Mouse (Mus musculus) kidney, adult 9 months (tissue): ENCODE results near the gene Igf2r.

Experiments used
- DNase-seq: peaks from one replicate; pipeline ENCODE4 v3.0.0; 2022

Gene Igf2r

DNA sequence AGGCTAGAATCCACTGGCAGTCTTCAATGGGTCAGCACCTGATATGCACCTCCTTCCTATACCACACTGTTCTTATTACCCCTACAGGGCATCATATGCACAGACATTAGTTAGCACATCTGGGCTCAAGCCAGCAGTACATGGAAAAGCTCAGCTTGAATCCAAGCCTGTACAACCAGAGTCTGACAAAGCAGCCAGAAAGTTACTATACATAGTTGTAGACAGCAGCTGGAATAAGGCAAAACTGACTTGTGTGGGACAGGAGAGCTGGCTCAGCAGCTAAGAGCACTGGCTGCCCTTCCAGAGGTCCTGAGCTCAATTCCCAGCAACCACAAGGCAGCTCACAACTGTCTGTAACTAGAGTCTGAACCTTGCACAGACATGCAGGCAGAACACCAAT is 57.3 kb downstream of the Igf2r start:
- DNase-seq = no peak

DNA sequence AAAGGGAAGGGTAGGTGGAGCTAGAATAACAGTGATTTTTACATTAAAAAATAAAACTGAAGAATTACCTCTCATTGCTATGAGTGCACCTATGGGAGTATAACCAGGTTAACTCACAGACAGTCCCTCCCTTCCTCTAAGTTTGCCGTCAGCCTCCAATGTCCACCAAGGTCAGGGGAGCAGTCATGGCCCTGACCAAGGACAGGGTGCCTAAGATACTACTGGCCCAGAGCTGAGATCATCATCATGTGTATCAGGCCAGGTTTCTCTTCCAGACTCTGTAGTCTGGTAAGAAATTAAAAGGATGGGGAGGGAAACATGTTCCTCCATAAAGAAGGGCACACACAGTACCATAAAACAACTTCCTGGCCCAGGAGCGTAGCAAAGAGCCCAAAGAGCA is 58.5 kb downstream of the Igf2r start:
- no peak for DNase-seq

DNA sequence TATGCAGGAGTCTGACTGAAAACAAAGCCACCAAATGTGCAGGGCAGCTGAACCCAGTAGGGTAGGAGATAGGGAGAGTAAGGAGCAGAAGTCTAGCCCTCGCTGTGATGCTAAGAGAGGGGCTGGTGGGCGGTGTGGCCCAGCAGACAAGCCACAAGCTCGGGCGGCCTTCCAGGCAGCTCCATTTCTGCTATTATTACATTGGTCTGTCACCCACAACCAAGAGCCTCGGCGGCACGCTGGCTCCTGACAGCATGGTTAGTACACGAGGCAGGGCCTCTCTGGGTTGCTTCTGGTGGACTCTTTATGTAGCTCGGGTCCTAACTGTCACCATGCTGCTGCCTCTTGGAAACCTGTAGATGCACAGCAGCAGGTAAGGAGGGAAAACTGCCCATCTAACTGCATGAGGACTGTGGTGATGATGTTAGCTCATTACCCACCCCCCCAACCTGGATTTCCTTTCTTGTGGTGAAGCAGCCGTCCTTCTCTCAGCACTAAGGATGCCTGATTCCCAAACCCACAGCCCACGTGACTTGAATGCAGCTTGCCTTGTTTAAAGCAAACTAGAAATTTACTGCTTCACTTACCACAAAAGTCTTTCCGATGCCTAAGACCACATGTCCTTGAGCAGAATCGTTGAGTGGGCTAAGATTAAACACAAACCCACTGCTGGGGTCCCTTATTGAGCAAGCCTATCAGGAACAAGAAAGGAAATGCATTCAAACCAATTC is 59.2 kb downstream of the Igf2r start:
- DNase-seq = no peak

DNA sequence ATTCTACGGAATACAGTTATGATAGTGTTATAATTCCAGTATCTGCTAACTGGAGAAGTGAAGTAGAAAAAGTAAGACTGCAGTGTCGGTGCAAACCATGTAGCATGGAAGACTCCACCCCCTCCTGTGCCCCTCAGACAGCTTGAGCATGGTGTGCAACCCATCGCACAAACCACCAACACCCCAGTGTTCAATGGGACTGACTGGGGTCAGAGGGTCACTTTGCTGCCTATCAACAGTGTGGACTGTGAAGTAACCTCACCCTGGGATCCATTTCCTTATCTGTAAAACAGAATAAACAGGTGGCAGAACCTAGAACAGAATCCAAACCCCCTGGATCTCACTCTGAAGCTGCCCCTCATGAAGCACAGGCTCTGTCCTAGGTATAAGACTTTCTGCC is 61.1 kb downstream of the Igf2r start:
- no peak for DNase-seq

DNA sequence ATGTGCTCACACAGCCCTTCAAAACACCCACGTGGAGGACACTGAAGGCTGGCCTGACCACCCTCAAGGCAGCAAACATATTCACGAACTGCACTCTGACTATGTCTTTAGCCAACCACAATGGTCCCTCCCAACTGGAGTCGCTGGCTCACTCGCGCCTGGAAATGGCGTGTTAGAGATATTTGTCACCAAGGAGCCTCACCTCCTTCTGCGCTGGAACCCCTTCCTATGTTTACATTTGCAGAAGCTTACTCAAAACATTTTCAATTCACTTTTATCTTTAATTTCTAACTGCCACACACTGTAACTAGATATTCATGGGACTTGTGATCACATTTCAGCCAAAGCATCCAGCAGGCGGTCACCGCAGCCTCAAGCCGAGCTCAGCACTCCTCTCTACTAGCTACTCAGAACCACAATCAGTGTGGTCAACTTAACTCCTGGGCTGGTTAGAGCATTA is 62.8 kb downstream of the Igf2r start:
- DNase-seq = no peak

DNA sequence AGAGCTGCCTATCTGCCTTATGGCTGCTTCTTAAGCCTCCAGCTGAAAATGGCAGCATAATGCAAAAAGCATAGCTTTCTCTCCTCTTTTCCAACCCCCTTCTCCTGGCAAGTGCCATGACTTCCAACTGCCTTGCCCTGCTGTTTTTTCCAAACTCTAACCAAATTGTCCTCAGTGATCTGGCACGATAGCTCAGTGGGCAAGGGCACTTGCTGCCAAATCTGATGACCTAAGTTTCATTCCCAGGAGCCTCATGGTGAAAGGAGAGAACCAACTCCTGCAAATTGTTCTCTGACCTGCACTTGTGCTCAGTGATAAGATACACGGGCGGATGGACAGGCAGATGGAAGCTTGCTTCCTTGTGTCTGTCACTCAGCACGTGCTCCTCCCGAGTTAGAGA is 66.6 kb downstream of the Igf2r start:
- DNase-seq = no peak

DNA sequence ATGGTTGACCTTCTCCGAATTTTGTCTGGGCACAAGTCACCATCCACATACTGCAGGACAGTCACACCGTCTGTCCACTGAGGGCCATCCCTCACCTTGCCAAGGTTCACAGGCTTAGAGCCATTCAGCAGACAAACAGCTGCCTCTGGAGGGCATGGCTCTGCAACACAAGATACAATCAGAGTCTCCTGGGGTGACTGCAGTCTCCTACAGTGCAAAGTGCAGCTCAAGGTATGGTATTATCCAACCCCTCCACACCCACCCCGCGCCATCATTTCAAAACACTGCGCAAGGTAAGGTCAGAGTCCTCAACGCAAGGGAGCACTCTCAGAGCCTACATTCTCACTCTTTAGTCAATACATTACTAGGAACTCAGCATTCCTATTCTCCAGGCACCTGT is 69.1 kb downstream of the Igf2r start:
- no peak for DNase-seq

DNA sequence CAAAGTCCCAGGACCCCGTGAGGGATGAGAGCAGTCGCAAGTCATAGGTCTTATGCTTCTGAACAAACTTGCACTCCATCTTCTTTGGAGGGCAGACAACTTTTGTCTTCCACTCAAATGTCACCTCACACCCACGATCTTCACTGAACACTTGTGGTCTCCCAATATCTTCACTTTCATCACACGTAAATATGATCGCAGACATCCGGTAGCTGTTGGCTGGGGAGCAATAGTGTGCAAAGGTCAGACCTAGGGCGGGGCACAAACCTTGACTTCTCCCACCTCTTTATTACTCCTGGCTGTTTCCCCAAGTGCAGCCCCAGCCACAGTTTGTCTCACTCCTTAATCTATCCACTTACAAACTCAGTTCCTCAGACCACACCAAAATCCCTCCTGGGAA is 77.6 kb downstream of the Igf2r start:
- DNase-seq = no peak

DNA sequence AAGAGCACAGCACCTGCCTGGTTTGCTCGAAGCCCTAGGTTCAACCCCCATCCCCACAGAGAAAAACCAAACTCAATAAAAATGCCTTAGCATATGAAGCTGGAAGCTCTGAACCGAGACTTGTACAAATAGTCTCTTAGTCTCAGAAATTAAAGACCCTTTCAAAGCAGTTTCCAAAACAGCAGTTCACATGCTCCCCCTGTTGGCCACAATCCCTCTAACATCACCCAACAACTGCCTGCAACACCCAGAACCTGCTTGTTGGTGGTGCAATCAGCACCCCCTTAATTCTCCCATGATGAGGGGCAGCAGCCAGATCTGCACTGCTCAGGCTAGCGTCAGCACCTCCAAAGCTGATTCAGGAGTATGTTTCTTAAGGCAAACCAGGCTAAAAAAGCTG is 79.9 kb downstream of the Igf2r start:
- DNase-seq = peak; percentile 57

DNA sequence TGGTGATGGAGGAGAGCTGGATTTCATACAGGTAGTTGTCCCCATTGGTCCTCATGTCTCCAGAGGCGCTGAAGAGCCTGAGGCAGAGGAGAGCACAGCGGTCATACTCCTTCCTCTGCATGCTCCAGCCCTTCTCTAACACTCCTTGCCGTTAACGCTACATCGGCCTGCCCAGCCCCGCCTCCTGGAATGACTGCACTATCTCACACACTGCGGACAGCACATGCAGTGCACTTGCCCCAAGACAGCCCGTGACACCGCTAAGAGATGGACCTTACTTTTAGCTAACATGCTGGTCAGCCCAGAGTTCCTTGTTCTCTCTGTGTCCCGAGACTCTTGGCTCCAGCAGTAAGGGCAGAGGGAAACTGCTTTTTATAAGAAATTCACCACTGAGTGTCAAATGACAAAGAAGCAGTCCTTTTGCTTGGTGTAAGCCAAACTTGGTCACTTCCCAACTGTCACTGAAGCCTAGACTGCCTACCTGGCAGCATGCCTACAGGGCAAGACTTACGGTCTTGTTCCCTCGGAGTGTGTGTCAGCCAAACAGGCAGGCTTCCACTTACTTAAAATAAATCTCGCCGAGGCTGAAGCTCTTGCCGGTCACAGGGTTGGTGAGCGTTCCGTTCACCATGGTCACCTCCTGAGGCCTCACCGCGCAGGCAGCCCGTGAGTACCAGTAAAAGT is 80.9 kb downstream of the Igf2r start:
- peak; percentile 32 for DNase-seq

DNA sequence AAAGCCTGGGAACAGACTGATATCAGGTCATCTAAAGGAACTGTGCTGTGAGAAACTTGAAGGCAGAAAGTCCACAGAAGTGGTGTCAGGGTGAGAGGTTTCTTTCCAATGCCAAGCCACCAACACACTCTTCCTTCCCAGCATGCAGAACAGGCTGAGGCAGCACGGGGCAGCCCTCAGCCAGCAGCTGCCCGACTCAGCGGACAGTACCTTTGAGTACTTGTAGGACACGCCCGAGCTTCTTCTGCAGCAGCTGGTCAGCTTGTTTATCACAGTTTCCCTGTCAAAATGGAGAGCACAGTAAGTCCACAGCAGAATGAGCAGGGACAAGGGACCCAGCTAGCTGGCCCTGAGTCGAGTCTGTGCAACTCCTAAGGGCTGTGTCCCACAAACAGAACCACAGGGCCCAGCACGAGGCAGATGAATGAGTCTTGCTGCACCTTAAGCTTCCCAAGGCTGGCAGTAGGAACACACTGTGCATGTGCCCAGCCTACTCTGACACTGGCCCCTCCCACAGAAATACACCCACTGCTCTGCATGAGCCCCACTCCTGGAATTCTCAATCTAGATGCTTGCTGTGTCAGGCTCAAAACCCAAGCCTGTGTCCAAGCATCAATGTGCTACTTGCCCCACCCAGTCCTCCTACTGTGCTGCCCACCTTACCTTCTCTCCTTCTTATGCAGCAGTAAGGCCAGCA is 84.4 kb downstream of the Igf2r start:
- no peak for DNase-seq

DNA sequence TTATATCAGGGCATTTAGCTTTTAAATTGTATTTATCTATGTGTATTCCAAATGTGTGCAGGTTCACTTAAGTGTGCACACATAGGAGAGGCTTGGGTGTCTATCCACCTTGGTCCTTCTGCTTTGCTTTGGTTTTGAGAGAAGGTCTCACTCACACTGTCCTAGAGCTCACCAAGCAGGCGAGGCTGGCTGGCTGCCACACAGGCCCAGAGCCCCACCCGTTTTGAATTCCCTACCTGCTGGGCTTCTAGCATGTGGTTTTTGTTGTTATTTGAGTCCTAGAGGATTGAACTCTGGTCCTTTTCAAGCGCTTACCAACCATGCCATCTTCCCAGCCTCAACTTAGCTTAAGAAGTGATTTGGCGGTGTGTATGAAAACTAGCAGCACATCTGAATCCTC is 85.1 kb downstream of the Igf2r start:
- DNase-seq = peak; percentile 55

DNA sequence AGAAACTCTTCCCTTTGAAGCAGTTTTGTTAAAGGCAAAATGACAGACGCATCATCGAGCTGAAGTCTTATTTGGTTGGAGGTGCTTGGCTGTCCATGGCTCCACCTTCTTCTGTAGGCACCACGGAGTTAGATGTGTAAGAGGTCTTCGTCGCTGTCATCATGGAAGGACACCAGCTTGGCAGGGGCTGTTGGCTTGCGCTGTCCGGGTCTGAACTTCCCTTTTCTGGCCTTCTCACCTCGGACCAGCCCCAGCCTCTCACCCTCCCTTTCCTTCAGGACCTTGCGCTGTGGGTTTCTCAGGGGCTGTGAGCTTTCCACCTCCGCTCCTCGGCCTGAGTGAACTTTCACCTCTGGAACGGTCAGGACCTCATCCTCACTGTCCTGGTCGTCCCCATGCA is 85.9 kb downstream of the Igf2r start:
- DNase-seq = no peak

DNA sequence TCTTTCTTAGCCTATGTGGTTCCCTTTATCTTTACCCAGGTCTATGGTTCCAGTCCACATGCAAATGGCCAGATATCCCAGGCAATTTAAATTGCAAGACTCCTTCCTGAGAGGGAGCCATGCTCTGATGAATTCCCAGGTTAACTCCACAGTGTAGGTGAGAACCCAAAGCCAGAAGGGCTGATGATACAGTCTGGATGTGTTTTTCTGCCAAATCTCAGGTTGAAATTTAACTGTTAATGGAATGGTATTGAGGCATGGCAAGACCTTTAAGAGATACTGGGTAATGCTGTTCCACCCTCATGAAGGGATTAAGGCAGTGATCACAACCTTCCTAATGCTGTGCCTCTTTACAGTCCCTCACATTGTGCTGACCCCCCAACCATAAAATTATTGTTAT is 91.2 kb downstream of the Igf2r start:
- peak; percentile 83 for DNase-seq

DNA sequence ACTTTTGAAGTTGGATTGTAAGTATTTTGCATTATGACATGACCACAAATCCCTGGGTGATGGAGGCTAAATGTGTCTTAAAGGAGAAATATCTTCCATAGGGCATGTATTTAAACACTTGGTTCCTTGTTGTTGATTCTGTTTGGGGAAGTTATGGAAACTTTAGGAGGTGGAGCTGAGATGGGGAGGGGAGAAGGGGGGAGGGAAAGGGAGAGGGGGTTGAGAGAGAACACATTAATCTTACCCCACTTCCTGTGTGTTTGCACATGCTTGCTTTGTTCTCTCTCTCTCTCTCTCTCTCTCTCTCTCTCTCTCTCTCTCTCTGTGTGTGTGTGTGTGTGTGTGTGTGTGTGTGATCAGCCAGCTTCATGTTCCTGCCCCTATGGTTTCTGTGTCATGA is 92.3 kb downstream of the Igf2r start:
- DNase-seq = no peak

DNA sequence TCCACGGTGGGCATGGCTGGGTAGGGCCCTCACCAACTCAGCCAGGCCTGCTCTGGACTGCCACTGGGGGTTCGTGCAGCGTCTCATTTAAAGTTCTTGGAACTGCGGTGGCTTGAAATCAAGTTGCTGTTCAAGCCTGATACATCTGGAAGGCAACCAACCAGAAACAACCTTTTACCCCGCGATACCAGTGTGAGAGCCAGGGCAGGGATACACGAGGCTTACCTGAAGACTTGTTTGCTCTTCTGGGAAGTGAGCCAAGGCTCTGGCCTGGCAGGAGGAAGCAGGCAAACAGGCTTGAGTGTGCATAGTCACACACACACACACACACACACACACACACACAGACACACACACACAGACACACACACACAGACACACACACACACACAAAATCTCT is 93.8 kb downstream of the Igf2r start, which contains the start of gene Slc22a1:
TSS of gene Slc22a1 (minus strand) at position 184 of the 400 bp plus-strand sequence.
- peak; percentile 93 for DNase-seq

DNA sequence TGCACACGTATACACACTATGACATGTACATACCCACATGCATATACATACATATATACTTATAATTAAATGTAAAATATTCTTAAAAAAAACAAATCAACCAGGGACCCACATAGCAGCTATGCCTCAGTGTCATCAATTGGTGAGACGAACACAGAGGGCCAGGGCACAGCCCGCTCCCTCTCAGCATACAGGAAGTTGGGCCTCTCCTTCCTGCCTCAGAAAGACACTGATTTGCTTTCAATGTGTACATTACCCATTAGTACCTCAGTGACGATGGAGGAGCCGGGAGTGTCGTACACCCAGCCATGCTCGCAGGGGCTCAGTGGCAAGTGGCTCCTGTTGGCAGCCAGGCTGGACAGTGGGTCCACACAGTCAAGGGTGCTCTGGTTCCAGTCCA is 94.5 kb downstream of the Igf2r start:
- DNase-seq = peak; percentile 37

DNA sequence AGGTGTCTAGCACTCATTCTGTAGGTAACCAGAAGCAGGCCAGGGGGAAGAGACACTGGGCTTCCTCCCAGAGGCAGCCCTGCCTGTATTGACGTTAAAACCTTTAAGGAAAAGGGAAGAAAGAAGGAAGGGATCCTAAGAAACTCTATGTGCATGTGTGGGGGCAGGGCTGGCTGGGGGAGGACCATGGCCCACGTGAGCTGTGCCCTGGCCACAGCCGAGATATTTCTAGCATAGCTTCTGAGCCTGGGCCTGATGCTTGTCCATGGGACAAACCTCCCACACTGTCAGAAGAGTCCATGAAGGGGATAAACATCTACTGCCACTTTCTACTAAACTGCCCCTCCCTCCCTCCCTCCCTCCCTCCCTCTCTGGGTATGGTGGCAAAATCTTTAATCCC is 95.6 kb downstream of the Igf2r start:
- peak; percentile 69 for DNase-seq

DNA sequence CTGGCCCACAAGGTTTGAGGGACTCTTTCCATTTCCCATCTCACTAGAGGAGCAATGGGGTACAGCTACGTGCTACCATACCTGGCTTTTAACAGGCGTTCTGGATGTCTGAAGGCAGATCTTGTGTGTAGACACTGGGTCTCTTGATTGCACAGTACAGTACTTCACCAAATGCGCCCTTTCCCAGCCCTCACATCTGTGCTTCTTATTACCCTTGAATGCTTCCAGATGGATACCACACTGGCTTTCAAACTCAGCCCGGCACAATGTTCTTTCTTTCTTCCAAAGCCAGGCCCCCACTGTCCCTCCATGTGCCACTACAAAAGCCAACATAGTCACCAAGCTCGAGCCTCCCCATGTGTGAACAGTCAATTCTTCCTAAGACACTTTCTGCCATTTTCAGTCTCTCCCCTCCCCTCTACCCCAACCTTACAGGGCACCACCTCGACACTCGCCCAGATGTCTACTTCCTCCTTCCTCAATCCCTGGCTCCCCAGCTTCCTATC is 97.1 kb downstream of the Igf2r start:
- no peak for DNase-seq

DNA sequence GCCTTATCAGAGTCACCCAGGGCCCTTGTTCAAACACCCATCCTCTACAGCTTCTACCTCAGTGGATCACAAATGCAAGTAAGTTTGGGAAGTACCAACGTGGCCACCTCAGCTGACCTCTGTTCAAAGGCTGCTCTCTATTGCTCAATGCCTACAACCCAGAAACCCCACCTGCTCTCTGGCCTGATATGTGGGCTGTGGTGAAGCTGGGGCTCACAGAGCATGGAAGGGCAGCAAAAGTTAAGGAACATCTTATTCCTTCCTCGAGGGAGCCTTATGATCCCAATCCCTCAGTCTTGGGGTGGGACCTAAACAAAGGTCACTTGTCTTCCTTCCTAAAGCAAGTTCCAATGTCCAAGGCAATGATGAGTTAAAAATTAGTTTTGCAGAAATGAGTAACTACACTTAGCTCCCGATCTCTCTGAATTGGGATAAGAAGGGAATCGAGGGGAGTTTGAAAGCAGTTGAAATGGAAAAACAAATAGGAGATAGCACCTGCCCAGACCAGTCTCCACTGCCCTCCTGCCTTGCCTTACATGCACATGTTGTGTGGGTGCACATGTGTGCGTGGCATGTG is 98.3 kb downstream of the Igf2r start:
- DNase-seq = peak; percentile 90

DNA sequence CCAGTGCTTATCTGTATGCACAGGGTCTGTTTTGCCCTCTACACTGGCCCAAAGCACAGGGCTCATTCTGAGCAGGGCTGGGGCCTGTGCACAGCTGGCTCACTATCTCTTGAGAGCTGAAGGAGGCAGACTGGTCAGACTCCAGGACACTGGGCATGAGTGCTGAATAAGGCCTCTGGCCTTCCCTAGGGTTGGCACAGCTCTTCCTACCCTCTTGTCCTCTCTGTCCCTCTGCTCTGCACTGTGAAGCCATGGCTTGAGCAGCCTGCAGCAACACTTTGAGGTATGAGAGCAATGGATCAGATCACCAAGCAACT is 100.1 kb downstream of the Igf2r start:
- DNase-seq = peak; percentile 70

DNA sequence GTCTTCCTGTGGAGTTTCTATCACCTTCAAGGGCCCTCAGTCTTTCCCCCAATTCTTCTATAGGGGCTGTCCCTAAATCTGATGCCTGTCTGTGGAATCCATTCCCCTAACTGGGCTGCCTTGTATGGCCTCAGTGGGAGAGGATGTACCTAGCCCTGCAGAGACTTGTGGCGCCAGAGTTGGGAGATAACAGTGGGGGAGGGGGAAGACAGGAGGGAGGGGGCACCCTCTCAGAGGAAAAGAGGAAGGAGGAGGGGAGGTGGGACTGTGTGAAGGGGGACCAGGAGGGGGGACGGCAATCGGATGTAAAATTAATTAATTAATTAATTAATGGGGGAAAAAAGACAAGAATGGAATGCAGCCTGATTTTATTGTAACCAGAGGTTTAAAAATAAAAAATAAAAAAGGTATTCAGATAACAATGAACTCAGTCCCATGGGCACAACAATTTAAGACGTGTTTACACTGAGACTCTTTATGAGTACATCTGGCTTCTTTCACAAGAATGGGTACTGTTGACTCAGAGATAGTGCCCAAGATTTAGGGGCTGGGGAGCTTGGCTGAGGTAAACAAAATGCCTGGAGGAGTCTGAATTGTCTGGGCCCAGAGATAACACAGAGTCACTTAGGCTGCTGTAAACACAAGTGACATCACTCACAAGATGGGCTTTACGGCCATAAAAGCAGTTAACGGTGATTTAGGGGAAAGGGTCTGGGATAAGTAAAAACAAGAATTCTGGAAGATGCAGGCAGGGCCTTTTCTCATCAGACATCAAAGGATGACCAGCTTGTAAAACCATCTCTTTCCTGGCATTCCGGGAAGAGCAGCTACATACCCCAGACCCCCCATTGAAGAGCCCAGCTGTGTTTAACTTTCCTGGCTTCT is 100.7 kb downstream of the Igf2r start:
- DNase-seq = no peak

DNA sequence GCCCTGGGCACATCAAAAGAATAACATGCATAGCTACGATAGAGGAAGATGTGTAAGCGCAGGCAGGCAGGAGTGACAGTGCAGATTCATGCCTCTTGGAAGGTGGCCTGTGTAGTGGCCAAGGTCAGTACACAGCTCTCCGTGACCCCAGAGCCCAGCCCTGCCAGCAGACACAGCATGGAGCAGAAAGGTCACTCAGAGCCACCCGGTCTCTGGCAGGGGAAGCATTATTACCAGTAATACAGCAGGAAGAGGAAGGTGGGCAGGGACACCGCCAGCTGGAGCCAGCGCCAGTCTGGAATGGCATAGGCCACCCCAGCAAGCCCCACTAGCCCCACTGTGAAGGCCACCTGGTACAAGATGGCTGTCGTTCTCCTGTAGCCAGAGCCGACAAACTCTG is 105.3 kb downstream of the Igf2r start:
- peak; percentile 64 for DNase-seq
